Mouse (Mus musculus): Measurements from ENCODE around the gene Fgf18.

Gene Fgf18

DNA sequence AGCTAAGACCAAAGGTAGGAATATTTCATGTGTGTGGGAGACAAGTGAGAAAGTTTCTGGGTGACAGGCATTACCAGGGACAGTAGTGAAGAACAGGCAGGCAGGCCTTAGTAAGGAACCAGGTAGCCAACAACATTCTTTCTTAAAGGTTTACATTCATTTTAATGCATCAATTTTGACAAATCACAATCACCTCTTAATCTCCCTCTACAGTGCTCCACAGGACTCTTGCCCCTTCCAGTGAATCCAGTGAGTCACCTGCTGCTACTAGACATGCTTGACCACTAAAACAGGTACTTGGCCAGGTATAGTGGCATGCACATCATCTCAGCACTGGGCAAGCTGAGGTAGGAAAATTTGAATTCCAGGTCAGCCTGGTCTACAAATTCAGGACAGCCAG lies 3.2 kb upstream of the Fgf18 start:
- no peak for DNase-seq

DNA sequence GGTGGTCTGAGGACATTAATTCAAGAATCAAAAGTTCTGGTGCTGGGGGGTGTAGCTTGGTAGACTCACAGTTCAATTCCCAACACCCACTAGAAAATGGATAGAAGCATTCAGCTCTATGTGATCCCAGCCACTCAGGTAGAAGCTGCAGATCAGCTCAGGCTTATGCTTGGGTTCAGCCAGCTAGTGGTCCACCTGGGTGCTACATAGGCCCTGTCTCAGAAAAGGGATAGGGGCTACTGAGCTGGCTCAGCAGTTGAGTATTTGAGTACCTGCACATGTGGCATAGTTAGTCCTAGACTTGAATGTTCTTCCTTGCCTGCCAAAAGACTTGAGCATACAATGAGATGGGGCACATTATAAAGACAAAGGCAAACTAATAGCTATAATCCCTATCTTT lies 2.3 kb upstream of the Fgf18 start:
- no peak for DNase-seq

DNA sequence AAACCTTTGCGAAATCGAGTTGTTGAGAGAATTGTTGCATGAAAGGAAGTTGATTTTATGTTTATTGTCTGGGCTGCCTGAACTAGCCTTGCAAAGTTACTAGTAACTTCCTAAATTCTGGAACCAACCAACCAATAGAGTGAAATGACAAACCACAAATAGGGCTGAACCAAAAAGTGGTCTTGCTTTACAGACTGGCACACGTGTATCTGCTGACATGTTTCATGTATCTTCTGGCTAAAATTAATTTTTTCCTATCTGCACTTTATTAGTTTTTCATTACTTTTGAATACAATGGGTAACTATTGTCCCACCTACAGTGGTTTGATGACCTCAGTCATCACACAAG lies 1.9 kb upstream of the Fgf18 start:
- no peak for DNase-seq

DNA sequence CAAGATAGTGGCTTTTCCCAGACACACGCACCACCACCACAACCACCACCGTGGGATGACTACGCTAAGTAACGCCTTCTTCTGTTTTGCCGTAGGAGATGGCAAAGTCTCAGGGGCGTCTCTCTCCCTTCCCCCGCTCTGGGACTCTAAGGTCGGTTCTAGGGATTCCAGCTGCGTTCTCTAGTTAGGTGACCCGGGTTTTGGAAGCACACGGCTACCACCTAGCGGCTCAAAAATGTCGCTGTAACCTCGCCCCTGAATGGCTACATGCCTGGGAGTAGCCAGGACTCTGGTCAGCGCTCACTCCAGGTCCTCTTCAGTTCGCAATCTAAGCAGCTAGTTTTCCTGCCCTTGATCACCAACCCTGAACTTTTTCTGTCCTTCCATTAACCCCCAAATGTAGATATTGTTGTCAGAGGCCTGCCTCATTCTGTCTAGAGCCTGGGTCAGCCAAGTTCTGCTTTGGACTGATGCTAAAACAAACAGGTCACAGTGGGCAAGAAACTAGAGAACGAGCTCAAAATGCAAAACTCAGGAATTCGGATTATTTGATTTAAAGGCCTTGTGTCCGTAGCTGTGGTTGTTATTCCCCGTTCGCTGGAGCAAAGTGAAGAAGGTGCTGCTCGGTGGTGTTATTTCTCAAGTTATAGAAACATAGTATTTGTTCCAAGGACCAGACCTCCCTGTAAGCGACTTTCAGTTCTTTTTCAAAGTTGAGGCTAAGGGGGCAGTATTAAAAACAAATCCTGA lies 1.3 kb upstream of the Fgf18 start:
- peak; percentile 63 for DNase-seq

DNA sequence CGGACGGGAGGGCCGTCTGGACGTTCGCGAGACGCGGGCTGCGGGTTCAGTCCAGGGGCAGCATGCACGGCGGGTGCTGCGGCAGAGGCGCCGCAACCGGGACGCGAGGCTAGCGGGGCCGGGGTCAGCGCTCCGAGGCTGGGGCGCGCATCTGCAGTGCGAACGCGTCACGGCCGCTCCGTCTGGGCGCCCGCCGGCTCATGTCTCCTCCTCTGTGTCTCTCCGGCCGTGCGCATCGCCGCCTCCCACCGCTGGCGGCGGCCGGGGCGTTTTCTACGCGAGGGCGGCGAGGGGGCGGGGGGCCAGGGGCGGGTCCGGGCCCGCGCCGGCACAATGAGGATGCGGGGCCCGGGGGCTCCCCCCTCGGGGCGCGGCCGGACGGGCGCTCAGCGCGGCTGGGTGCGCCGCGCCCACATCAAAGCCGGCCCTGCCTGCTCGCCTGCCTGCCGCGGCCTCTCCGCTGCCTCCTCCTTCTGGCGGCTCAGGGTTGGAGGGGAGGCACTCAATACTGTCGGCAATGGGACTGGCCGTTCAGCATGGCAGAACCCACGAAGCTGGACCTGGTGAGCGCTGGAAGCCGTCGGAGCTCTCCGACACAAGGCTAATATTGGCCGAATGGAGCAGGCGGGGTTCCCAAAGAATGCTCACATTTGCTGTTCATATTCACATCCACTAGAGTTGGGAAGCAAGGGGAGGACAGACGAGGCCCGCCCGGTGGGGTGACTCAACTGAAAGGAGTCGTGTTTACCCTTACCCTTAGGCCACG lies 555 bp upstream of the Fgf18 start:
- peak; percentile 16 for DNase-seq

DNA sequence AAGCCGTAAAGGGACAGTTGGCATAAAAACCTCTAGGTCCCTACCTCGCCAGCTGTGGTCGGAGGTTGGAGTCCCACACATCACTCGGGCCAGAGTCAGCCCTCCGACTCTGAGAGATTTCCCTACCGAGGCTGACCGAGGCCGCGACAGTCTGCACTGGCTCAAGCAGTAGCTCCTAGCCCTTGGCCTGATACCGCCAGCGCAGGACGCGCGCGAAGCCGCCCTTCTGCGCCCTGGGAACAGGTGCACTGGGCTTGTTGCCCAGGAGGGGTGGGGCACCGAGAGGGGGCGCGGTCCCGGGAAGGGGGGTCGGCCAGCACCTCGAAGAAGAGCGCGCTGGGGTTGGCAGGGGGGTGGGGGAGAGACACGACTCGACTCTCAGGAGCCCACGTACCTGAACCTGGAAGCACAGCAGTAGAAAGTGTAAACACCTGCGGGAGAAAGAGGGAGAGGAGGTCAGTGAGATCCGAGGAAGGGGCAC lies 509 bp downstream of the Fgf18 start:
- peak; percentile 28 for DNase-seq

DNA sequence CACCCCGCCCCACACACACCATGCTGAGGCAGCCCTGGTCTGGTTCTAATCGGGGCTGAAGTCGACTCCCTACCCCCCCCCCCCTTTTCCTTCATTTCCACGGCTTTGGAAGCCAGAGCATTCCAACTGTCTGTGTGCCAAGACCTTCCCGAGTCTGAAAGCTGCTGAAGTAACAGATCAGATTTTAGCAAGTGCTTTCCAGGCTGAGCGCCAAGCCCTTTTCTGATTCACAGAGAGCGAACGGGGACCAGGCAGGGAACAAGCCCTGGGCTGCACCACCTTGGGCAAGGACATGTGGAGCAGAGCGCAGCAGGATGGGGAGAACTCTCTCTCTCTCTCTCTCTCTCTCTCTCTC lies 1.1 kb downstream of the Fgf18 start:
- peak; percentile 37 for DNase-seq

DNA sequence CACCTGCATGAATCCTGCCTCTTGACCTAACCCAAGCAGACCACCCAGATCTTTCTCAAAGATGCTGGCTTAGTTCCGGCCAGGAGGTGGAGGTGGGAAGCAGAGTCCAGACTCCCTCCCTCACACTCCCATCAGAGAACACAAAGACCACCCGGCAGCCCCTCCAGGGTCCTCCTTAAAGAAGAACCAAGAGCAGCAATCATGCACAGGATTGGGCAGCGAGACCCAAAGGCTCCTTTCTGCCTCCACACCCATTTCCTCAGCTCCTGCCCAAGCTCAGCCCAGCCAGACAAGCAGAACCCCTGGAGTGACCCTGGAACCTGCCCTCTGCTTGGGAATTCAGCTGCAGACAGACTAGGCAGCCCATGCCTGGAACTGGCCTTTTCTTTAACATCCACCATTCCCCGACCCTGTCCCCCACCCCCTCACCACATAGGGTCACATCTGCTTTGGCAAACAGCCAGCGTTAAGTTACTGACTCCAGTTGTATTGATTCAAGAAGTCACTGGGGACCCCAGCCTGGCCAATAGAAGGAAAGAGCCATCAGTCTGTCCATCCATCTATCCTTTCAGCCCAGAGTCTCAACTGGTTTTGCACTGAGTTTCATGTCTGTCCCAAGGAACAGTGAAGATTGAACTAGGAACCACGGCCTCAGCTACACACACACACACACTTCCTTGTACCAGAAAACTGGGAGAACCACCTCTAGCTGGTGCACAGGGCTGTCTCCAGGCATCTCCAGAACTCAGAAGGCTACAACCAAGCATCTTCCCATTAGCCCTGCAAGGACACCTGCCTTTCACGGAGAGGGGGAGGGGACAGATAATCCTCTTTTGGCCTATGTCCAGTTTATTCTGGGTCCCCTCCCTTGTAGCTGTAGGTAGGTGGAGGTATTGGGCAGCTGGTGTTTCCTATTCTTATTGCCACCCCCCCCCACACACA lies 1.7 kb downstream of the Fgf18 start:
- no peak for DNase-seq

DNA sequence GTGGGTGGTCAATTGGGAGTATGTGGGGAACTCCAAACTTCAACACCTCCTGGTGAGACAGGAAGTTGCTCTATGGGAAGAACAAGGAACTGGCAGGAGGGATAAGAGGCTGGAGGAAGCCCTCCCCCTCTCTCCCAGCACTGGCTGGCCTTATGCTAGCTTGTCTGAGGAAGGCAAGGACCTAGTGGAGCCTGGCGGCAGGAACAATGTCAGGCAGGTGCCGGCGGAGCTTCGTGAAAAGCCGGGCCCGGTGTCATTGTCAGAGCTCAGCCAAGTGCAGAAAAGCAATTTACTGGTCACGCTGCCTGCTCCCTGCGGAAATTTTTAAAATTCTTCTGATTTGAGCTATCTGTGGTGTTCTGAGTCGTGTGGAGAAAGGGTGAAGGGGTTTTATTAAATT lies 3.3 kb downstream of the Fgf18 start:
- no peak for DNase-seq

DNA sequence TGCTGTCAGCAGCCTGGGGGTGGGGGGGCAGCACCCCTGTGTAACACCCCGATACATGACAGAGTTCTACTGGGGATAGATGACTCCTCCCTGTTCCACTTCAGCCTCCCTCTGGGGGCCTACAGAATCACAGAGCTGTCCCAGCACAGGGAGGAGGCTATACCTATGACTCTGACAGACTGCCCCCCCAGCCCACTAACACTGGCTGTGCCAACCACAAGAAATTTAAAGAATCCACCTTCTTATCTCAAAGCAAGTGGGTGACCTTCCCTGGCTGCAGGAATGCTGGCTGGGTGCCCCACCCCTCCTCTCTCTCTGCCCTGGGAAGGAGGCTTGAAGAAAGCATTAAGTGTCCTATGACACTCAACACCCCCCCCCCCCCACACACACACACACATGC lies 4.4 kb downstream of the Fgf18 start:
- DNase-seq = no peak

DNA sequence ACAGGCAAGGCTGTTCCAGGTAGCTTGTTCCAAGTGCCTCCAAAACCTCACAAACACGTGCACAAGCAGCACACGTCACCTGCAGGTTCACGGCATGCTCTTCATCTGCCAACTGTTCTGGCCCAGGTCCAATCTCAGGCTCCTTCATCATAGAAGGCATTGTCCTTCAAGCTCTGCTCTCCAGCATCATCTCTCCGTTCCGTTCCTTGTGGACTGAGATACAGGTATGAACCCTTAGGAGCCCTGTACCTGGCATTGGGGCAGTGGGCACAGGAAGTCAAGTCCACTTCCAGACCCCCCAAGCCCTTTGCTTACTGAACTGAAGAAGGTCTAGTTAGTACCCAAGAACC lies 7.1 kb downstream of the Fgf18 start:
- DNase-seq = no peak

DNA sequence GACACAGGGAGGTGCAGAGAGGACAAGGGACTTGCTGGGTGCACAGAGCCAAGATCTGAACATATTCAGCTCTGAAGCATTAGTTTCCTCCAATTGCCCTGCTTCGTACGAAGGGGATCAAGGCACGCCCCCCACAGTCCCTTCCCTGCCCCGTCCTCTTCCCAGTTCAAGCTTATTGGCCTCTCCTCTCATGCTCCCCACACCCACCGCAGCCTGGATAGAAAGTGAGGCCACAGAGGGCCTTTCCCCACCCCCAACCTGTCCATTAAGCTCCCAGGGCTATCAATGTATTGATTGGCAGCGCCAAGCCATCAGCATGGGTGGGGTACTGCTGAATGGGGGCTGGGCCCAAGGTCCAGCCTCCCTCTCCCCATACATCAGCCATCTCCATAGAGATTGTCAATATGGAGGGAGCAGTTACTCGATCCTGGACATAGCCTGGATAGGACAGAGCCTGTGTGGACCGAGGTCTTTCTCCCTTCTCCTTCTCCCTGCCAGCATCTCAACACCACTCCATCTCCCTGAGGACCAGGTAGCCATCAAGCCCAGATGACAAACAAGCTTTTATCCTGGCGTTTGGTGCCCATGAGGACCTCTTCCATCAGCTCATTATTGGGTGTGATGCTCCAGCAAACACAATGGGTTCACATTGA lies 7.6 kb downstream of the Fgf18 start:
- no peak for DNase-seq

DNA sequence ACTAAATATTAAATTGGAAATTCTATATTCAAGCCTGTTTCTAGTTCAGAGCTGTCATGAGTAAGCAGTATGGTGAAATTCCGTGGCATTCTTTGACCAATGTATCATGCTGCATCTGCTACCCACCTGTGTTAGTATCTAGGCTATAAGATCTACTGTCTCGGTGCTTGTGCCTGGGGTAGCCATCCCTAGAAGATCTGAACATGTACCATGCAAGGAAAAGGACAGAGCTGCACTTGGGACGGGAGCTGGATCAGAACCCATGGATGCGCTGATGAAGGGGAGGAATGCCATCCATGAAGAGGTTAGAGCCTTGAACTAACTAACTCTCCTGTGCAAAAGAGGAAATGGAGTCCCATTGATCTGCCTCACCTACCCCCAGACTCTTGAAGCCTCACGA lies 8.5 kb downstream of the Fgf18 start:
- no peak for DNase-seq

DNA sequence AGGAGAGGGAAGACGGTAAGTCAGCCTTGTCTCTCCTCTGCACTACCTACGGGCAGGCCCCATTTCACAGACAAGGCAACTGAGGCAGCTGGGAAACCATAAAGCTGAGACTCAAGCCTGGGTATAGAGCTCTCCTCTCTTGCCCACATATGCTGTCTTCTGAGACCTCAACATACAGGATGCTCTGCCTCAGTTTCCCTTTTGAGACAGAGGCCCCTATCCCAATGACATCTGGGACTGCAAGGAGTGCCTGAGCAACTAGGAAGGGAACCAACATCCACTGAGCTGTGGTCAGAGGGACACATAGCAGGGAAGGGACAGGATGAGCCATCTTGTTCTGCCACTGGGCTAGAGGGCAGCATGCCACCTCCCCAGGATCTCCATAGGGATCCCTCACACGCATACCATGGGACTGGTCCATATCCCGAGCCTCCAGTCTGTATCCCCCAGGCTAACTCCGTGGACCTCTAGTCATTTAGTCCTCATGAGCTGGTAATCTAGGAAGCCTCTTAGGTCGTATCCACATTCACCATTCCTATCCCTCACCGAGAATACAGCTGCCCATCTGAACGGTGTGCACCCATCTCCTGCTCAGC lies 12.7 kb downstream of the Fgf18 start:
- DNase-seq = no peak

DNA sequence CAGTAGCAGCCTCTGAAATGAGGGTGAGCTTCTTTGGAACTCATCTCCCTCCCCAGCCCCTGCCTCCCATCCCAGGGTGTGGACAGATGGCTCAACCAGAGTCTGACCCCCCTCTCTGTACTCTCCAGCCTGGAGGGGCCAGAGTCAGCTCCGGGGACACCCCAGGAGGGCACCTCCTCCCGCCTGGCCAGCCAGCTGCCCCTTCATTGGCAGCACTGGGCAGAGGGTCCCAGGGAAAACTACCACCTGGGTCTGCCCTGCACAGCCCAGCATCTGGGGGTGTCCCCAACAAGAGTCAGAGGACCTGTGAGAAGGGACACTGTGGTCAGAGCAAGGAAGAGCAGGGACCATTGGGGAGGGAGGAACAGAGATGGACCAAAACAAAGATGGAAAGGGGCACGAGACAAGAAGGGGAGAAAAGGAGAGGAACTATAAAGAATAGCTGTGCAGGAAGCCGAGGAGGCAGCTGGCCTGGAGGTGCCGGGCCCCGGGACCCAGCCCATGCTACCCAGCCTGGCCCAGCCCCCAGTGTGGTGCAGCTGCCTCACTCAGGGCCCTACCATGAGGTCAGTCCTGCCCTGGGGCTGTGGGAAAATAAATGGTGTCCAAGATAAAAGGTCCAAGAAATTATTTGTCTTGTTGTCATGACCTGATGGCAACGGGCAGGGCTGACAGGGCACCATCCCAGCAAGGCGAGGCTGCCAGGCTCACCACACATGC lies 14.4 kb downstream of the Fgf18 start:
- no peak for DNase-seq

DNA sequence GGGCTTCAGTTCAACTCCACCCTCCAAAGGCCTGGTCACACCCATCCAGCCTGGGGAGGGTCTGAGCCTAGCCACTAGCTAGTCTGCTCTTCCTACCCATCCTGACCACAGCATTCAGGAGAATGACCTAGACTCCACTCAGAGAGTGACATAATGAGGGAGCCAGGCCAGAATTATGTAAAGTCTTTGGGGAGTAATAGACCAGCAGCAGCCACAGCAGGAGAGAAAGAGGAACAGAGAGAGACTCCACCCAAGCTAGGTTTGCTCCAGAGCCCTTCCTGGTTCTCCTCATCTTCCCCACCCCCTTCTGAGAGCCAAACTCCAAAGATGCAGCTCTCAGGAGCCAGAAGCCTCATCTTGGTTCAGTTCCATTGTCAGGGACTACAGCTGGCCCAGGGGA lies 20.1 kb downstream of the Fgf18 start:
- no peak for DNase-seq

DNA sequence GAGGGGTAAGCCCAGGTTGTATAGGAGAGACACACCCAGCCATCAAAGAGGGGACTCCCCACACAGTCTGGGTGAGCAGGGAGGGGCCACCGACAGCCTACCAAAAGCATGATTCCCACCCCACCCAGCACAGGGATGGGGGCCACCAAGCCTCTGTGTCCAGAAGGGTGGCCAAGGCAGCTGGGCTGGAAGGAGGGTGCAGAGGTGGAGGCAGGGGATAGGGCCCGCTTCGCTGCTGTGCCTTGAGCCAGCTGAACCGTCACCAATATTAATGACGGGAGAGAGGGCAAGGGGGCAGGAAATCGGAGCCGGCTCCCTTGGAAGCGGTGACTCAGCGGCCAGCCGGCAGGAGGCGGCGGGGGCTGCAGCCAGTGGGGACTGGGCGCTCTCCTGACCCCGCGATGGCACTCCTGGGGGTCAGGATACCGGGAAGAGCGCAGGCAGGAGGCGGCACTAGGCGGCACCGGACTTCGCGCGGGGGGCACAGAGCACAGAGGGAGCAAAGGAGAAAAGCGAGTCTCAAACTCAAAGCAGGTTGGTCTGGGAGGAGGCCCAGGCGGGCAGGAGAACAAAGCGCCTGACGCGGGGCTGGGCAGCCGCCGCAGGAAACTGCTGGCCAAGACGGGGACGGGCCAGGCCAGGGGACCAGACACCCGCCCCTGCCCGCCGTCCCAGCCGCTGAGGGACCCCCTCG lies 24.5 kb downstream of the Fgf18 start:
- no peak for DNase-seq

DNA sequence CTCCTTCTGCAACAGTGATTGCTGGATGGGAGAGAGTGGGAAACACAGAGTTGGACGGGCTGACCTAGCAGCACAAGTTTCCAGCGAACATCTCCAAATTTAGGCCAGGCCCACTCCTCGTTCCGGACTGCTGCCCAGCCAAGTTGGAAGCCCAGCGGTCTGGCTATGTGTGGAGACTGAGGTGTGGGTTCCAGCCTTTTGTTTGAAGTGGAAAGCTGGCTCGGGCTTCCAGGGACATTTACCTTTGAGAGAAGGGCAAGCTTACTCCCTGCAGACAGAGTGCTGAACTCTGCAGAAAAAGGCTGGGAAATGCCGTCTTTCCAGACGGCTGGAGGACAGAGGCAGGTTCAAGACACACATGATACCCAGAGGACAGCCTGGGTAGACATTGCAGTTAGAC lies 27.6 kb downstream of the Fgf18 start:
- no peak for DNase-seq

DNA sequence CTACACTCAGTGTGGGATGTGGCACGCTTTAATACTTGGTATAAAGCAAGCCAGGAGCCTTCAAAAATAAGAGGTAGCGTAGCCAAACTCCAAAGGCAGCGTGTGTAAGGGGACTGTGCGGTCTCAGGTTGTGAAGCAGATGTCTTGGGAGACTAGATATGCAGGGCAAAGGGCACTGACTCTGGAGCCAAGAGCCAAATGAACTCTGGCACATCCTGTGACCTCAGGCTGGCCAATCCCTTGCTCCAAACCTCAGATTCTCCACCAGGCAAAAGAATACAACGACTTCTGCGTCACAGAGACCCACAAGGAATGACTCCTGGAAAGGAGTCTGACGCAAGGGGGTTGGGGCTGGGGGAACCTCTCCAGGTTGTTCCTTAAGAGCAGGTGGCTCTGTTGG lies 28.1 kb downstream of the Fgf18 start:
- DNase-seq = no peak

DNA sequence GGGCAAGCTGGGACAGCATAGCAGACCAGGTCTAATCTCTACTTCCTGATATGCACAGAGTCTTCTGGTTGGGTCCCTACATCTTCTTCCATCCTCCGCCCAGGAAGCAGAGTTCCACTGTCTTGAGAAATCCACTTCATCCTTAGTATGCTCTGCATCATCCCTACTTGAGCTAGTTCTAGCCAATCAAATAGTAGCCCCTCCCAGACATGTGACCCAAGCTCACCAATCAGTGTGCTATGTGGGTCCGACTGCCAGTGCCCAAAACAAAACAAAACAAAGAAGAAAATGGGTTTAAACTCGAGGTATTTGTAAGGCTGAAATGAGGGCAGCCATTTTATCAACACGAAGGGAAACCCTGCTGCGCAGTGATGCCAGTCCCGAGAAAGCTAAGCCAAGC lies 28.7 kb downstream of the Fgf18 start:
- no peak for DNase-seq

DNA sequence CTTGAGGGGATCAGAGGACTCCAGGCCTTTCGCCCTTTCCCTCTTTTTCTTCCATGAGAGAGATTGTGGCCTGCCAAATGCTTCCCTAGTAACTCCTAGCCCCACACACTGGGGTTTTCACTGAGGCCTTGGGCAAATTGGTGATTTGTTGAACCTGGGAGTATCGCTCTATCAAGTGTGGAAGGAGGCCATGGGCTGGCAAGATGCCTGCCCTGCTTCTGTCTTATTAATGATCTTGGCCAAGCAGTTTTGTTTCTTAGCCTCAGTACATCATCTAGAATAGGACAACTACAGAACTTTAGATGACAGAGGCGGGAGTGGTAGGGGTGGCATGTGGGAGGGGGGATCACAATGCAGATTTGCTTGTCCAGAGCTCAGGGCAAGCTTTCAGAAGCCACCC lies 31.4 kb downstream of the Fgf18 start:
- DNase-seq = no peak

All from cerebellum, adult 11 months (tissue).